Comparison of ENCODE assay signal across 8 mouse cellular contexts in the genomic region with DNA sequence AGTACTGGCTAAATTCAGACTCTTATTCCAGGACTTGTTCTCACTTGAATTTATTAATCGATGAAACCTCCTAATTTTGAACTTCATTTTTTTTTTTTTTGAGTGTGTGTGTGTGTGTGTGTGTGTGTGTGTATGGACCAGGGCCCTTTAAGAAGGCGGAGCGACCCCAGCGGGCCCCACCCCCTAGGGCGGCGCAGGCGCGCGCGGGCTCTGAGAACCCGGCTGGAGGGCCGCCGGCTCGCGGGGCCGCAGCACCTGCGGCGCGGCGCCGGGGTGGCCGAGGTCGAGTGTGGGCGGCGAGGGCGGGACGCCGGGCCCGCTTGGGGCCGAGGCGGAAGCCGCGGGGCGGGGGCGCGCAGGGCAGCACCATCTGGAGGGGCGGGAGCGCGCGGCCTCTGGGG. TPM values are rescaled to one million over a fixed set of nuclear protein-coding genes. Genes with fewer than 3 reads are reported as not detected.
DNase-seq lines count a peak whose midpoint lies in the region; ATAC-seq lines count a peak whose summit lies in the region.

A gene (plus strand): TSS at position 214 of the 401 bp plus-strand sequence.

- peaks cover 11% of the 10 kb centered on the region for H3K4me1 ChIP-seq in hindbrain, embryonic 11.5 days (replicated peaks; ENCODE audit: control insufficient read depth, insufficient read depth, low read length)

- WGBS in hindbrain, embryonic 11.5 days: under 1% methylated on average over 27 of the region's 40 CpGs

- peak; percentile 86 for ATAC-seq in hindbrain, embryonic 11.5 days (ENCODE audit: low FRiP score)

- peak within 1 kb of the TSS; percentile 82 for H3K27ac ChIP-seq in hindbrain, embryonic 11.5 days (ENCODE audit: low read depth, low read length)

- H3K9ac ChIP-seq in hindbrain, embryonic 11.5 days (ENCODE audit: low read depth, low read length): peak within 1 kb of the TSS; percentile 69

- H3K4me3 ChIP-seq in hindbrain, embryonic 11.5 days (ENCODE audit: low read depth, low read length): peak within 1 kb of the TSS; percentile 90

- H3K36me3 ChIP-seq in hindbrain, embryonic 11.5 days (ENCODE audit: control insufficient read depth, insufficient read depth, low read length): no peaks in the 10 kb centered on the region

- no peaks in the 10 kb centered on the region for H3K9me3 ChIP-seq in hindbrain, embryonic 11.5 days (ENCODE audit: control insufficient read depth, low read length)

- H3K27me3 ChIP-seq in hindbrain, embryonic 11.5 days (ENCODE audit: control insufficient read depth, insufficient read depth, low read length): no peaks in the 10 kb centered on the region

- peak within 1 kb of the TSS; percentile 92 for H3K4me2 ChIP-seq in hindbrain, embryonic 11.5 days (replicated peaks; ENCODE audit: low read depth, low read length)

- peak; percentile 96 for DNase-seq in NIH3T3 (ENCODE audit: low read depth)
- peak; percentile 90 for DNase-seq in cerebellum, adult 9-10 months
- DNase-seq in frontal cortex, adult 2 months (ENCODE audit: extremely low spot score in 1 of 2, low spot score in 1 of 2): peak; percentile 61 to 88
- DNase-seq in hindbrain, embryonic 11.5 days (ENCODE audit: low spot score): peak; percentile 91
- DNase-seq in layer of hippocampus, postnatal 10 days (ENCODE audit: low spot score in 2 of 2): peak; percentile 81 to 90
- DNase-seq in lung, postnatal 10 days: peak; percentile 94
- peak; percentile 93 for DNase-seq in retina, postnatal 1 day
- peak; percentile 83 for DNase-seq in urinary bladder, adult 2 months (ENCODE audit: low spot score)

RNA-seq across cellular contexts. Expression of the gene that starts here (rescaled TPM):
- polyA plus RNA-seq in frontal cortex, adult 2 months (2012; rRNA removed): 175 and 204 TPM in 2 replicates
- polyA plus RNA-seq in hindbrain, embryonic 11.5 days (2014; fragmentation: Nextera tagmentation; extraction: Ambion mirVana): 5.2 and 7.0 TPM in 2 replicates
- 100 to 1,000 TPM; 114 to 128 TPM for total RNA-seq in layer of hippocampus, postnatal 10 days (2021)
- 106 and 114 TPM in 2 replicates for polyA plus RNA-seq in urinary bladder, adult 2 months (2012; rRNA removed)

Comparison
In these comparisons a context has a peak if more than half of its experiments do, and no peak if none do; other contexts are left out.
1. Peak in every context shown above with its lines: DNase-seq, ATAC-seq, H3K4me3 ChIP-seq and H3K27ac ChIP-seq.
2. RNA of the gene that starts here (polyA plus RNA-seq): 175 to 204 TPM in frontal cortex, adult 2 months and 106 to 114 TPM in urinary bladder, adult 2 months; 5.2 to 7.0 TPM in hindbrain, embryonic 11.5 days; every median in the first group is over 10 times any median in the second.